Mouse (Mus musculus): ENCODE data around the gene Stx17. TPM values are rescaled to one million over a fixed set of nuclear protein-coding genes. Genes with fewer than 3 reads are reported as not detected.

Gene Stx17
- polyA plus RNA-seq (2016; fragmentation: Nextera tagmentation; extraction: Ambion mirVana): 19.2 and 22.8 TPM in 2 replicates

- Histone ChIP-seq H3K27ac (peak within 1 kb of the TSS; percentile 93), H3K9me3 (no peaks in the 10 kb centered on the region), H3K27me3 (ENCODE audit: insufficient read depth, poor library complexity, severe bottlenecking) (peaks cover 3% of the 10 kb centered on the region; the same call in 1 of the 2 replicates), H3K36me3 (no peaks in the 10 kb centered on the region), H3K4me3 (peak within 1 kb of the TSS; percentile 74), H3K4me1 (replicated peaks) (peaks cover 11% of the 10 kb centered on the region; the same call in 1 of the 2 replicates)
- DNase-seq (ENCODE audit: low spot score): peak; percentile 89
- 1% methylated on average over 58 of the region's 58 CpGs for whole genome bisulfite sequencing
These were observed at the start of gene Stx17 for GRCm38 (mm10) chr4:48124773-48125469. Gene Stx17 (plus strand): TSS chr4:48124915.

- no peak overlapping the region for H3K27ac ChIP-seq
- no peak for DNase-seq (ENCODE audit: low spot score)
- no peaks in the 10 kb centered on the region for H3K36me3 ChIP-seq
- no peaks in the 10 kb centered on the region for H3K27me3 ChIP-seq (ENCODE audit: insufficient read depth, poor library complexity, severe bottlenecking)
- H3K9me3 ChIP-seq: no peaks in the 10 kb centered on the region
- 84% methylated on average over 13 of the region's 13 CpGs for WGBS
- H3K4me1 ChIP-seq (replicated peaks): peaks cover 25% of the 10 kb centered on the region
- no peak overlapping the region for H3K4me3 ChIP-seq
These were observed 47.8 kb upstream of the Stx17 start for GRCm38 (mm10) chr4:48076693-48077471.

- Histone ChIP-seq H3K4me1 (replicated peaks) (peaks cover 25% of the 10 kb centered on the region), H3K27ac (no peak overlapping the region), H3K4me3 (no peak overlapping the region), H3K9me3 (no peaks in the 10 kb centered on the region), H3K27me3 (ENCODE audit: insufficient read depth, poor library complexity, severe bottlenecking) (no peaks in the 10 kb centered on the region), H3K36me3 (no peaks in the 10 kb centered on the region)
- 21% methylated on average over 4 of the region's 4 CpGs for WGBS
- no peak for DNase-seq (ENCODE audit: low spot score)
These were observed 46.5 kb upstream of the Stx17 start for GRCm38 (mm10) chr4:48078213-48078612.

GRCm38 (mm10) chr4:48079285-48080039, 45.3 kb upstream of the Stx17 start:
- DNase-seq (ENCODE audit: low spot score): no peak
- Histone ChIP-seq H3K9me3 (no peaks in the 10 kb centered on the region), H3K36me3 (no peaks in the 10 kb centered on the region), H3K4me1 (replicated peaks) (peaks cover 25% of the 10 kb centered on the region), H3K27ac (peak overlapping the region; percentile 66; the same call in 1 of the 2 replicates), H3K27me3 (ENCODE audit: insufficient read depth, poor library complexity, severe bottlenecking) (no peaks in the 10 kb centered on the region), H3K4me3 (no peak overlapping the region)
- WGBS: 58% methylated on average over 8 of the region's 8 CpGs

- H3K4me3 ChIP-seq: no peak overlapping the region
- 85% methylated on average over 4 of the region's 4 CpGs for WGBS
- no peaks in the 10 kb centered on the region for H3K9me3 ChIP-seq
- peaks cover 17% of the 10 kb centered on the region for H3K4me1 ChIP-seq (replicated peaks)
- no peak overlapping the region for H3K27ac ChIP-seq
- H3K36me3 ChIP-seq: no peaks in the 10 kb centered on the region
- H3K27me3 ChIP-seq (ENCODE audit: insufficient read depth, poor library complexity, severe bottlenecking): no peaks in the 10 kb centered on the region
- DNase-seq (ENCODE audit: low spot score): no peak
These were observed 41.3 kb upstream of the Stx17 start for GRCm38 (mm10) chr4:48083452-48083851.

GRCm38 (mm10) chr4:48086609-48087008, 38.1 kb upstream of the Stx17 start:
- Histone ChIP-seq H3K36me3 (no peaks in the 10 kb centered on the region), H3K27ac (no peak overlapping the region), H3K4me3 (no peak overlapping the region), H3K9me3 (no peaks in the 10 kb centered on the region), H3K27me3 (ENCODE audit: insufficient read depth, poor library complexity, severe bottlenecking) (no peaks in the 10 kb centered on the region), H3K4me1 (replicated peaks) (no peaks in the 10 kb centered on the region)
- DNase-seq (ENCODE audit: low spot score): no peak
- WGBS: 72% methylated on average over 6 of the region's 6 CpGs

- no peak overlapping the region for H3K4me3 ChIP-seq
- H3K27me3 ChIP-seq (ENCODE audit: insufficient read depth, poor library complexity, severe bottlenecking): no peaks in the 10 kb centered on the region
- WGBS: 89% methylated on average over 6 of the region's 6 CpGs
- no peaks in the 10 kb centered on the region for H3K9me3 ChIP-seq
- DNase-seq (ENCODE audit: low spot score): no peak
- no peaks in the 10 kb centered on the region for H3K36me3 ChIP-seq
- H3K4me1 ChIP-seq (replicated peaks): no peaks in the 10 kb centered on the region
- no peak overlapping the region for H3K27ac ChIP-seq
These were observed 37.2 kb upstream of the Stx17 start for GRCm38 (mm10) chr4:48087497-48087896.

- H3K27ac ChIP-seq: no peak overlapping the region
- 85% methylated on average over 3 of the region's 3 CpGs for WGBS
- DNase-seq (ENCODE audit: low spot score): no peak
These were observed 31.5 kb upstream of the Stx17 start for GRCm38 (mm10) chr4:48093221-48093620.

GRCm38 (mm10) chr4:48100217-48100616, 24.5 kb upstream of the Stx17 start:
- Histone ChIP-seq H3K27ac (no peak overlapping the region), H3K9me3 (no peaks in the 10 kb centered on the region), H3K4me1 (replicated peaks) (no peaks in the 10 kb centered on the region), H3K4me3 (no peak overlapping the region), H3K27me3 (ENCODE audit: insufficient read depth, poor library complexity, severe bottlenecking) (no peaks in the 10 kb centered on the region), H3K36me3 (no peaks in the 10 kb centered on the region)
- 86% methylated on average over 8 of the region's 8 CpGs for WGBS
- no peak for DNase-seq (ENCODE audit: low spot score)

More at GRCm38 (mm10) chr4:48093221-48093620, 31.5 kb upstream of the Stx17 start:
- Histone ChIP-seq H3K36me3 (no peaks in the 10 kb centered on the region), H3K9me3 (no peaks in the 10 kb centered on the region), H3K4me3 (no peak overlapping the region), H3K27me3 (ENCODE audit: insufficient read depth, poor library complexity, severe bottlenecking) (no peaks in the 10 kb centered on the region), H3K4me1 (replicated peaks) (no peaks in the 10 kb centered on the region)

- 75% methylated on average over 2 of the region's 2 CpGs for WGBS
- no peaks in the 10 kb centered on the region for H3K36me3 ChIP-seq
- H3K4me1 ChIP-seq (replicated peaks): no peaks in the 10 kb centered on the region
- H3K27ac ChIP-seq: no peak overlapping the region
- no peak overlapping the region for H3K4me3 ChIP-seq
- H3K27me3 ChIP-seq (ENCODE audit: insufficient read depth, poor library complexity, severe bottlenecking): no peaks in the 10 kb centered on the region
- DNase-seq (ENCODE audit: low spot score): no peak
- no peaks in the 10 kb centered on the region for H3K9me3 ChIP-seq
These were observed 22.7 kb upstream of the Stx17 start for GRCm38 (mm10) chr4:48101981-48102380.

GRCm38 (mm10) chr4:48105387-48105786, 19.3 kb upstream of the Stx17 start:
- no peak for DNase-seq (ENCODE audit: low spot score)
- 72% methylated on average over 5 of the region's 5 CpGs for WGBS
- no peak overlapping the region for H3K4me3 ChIP-seq

GRCm38 (mm10) chr4:48107086-48107485, 17.6 kb upstream of the Stx17 start:
- no peaks in the 10 kb centered on the region for H3K4me1 ChIP-seq (replicated peaks)
- no peak overlapping the region for H3K27ac ChIP-seq
- 88% methylated on average over 6 of the region's 6 CpGs for WGBS
- no peaks in the 10 kb centered on the region for H3K36me3 ChIP-seq
- DNase-seq (ENCODE audit: low spot score): no peak
- no peak overlapping the region for H3K4me3 ChIP-seq
- H3K9me3 ChIP-seq: no peaks in the 10 kb centered on the region
- no peaks in the 10 kb centered on the region for H3K27me3 ChIP-seq (ENCODE audit: insufficient read depth, poor library complexity, severe bottlenecking)

More at GRCm38 (mm10) chr4:48105387-48105786, 19.3 kb upstream of the Stx17 start:
- Histone ChIP-seq H3K4me1 (replicated peaks) (no peaks in the 10 kb centered on the region), H3K36me3 (no peaks in the 10 kb centered on the region), H3K9me3 (no peaks in the 10 kb centered on the region), H3K27ac (no peak overlapping the region), H3K27me3 (ENCODE audit: insufficient read depth, poor library complexity, severe bottlenecking) (no peaks in the 10 kb centered on the region)

Data from hindbrain, embryonic 10.5 days (tissue).